Mouse (Mus musculus): ENCODE measurements around the gene Prdm16.

Prdm16 gene

DNA sequence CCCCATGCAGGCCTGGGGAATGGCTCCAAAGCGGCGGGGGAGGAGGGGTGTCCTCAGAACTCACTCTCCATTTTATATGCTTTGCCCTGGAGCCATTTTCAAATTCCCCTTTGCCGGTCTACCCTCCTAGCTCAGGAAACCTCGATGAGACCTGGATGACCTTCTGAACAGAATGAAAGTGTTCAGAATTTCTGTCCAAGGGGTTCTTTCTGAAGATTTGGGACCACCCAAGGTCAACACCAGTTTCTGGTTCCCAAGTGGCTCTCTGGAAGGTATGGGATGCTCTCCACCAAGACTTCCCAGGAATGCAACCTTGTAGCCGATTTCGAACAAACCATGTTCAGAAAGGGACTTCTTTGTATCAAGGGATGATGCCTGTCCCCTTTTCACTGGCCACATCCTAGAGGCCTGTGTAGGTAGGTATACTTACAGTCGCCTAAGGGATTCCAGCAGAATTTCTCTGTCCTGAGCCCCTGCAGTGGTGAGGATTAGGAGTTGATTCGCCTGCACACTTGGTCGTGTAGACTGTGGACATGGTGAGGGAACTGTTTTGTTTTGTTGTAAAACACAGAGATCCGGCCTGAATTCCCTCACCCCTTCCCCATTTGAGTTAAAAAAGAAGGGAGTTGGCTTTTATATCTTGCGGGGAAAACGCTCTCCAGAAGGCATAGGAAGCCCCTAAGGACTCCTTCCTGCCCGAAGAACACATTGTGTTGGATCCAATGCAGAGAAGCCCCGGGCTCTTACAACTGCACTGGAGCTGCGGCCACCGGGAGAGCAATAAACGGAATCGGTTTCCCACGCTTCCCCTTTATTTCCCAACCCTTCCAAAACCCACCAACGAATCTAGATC lies 4.0 kb upstream of the Prdm16 start:
- no peak for DNase-seq (ENCODE audit: extremely low spot score, low read depth, low spot score)

DNA sequence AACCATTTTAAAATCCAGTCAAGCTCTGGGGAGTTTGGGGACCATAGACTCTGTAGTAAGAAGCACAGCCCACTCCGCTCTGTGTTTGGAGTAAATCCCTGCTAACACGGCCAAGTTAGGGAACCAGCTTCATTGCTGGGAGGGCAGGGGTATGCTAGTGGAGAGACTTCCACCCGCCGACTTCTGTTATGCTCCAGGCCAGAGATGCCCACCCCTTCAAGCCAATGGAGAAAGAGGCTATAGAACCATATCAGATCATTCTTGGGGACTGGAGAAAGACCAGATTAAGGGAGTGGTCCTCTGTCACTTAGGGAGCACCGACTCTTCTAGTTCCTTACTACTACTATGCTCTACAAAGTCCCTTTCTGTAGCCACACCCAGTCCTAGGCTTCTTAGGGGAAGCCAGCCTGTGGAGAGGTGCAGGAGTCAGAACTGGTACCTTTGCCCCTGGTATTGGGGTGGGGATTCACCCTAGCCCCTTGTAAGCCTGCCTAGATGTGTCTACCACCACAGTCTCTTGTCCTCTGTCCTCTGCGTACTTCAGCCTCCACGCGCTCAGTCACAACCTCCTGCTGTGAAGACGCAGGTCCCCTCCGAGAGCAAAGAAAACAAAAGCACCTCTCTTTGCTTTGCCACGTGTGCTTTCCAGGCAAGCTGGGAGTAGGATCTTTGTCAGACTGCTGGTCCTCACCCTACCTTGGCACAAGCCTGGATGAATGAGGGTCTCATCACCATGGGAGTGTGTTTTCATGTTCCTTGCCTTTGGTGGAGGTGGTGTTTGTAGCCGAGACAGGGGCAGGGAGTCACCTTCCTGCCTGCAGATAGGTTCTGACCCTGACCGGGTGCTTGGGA lies 3.1 kb upstream of the Prdm16 start:
- DNase-seq (ENCODE audit: extremely low spot score, low read depth, low spot score), result no peak

DNA sequence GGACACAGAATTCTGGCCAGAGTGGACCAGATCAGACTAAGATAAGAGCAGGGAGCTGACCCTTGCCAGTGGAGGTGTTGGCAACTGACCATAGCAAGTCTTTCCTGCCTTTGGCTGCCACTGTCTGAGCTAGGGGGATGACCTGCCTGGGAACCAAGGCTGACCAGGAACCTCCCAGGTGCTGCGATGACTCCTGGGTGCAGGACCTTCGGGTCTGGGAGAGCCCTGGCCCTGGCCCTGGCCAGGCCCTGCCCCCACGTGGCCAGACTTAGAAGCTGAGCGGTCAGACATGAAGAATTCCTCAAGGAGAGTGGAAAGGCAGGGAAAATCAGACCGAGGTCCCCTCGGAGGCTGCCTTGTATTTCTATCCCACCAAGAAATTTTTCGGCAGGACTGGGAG lies 2.5 kb upstream of the Prdm16 start:
- DNase-seq (ENCODE audit: extremely low spot score, low read depth, low spot score), result no peak

DNA sequence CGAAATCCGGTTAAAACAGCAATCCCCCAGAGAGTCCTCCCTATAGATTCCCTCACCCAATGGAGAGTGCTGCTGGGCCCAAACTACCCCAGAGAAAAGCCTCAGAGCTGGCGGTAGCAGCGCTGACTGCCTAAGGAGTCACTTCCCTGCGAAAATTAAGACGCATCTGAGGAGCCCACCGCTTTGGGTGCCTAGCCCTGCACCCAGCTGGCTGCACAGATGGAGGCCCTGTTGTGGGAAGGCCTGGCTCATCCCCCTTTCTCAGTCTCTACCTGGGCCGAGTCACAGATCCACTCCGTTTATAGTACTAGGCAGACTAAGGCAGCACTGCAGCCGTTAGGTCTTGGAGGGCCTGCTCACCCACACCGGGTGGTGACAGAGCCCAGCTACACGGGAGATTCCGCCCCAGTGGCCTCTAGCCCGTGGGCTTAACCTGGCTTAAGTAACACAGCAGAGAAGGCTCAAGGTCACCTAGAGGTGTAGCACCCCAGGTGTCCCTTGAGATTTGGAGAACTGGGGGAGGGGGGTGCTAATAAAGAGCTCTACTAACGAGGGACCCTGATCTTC lies 1.7 kb upstream of the Prdm16 start:
- no peak for DNase-seq (ENCODE audit: extremely low spot score, low read depth, low spot score)

DNA sequence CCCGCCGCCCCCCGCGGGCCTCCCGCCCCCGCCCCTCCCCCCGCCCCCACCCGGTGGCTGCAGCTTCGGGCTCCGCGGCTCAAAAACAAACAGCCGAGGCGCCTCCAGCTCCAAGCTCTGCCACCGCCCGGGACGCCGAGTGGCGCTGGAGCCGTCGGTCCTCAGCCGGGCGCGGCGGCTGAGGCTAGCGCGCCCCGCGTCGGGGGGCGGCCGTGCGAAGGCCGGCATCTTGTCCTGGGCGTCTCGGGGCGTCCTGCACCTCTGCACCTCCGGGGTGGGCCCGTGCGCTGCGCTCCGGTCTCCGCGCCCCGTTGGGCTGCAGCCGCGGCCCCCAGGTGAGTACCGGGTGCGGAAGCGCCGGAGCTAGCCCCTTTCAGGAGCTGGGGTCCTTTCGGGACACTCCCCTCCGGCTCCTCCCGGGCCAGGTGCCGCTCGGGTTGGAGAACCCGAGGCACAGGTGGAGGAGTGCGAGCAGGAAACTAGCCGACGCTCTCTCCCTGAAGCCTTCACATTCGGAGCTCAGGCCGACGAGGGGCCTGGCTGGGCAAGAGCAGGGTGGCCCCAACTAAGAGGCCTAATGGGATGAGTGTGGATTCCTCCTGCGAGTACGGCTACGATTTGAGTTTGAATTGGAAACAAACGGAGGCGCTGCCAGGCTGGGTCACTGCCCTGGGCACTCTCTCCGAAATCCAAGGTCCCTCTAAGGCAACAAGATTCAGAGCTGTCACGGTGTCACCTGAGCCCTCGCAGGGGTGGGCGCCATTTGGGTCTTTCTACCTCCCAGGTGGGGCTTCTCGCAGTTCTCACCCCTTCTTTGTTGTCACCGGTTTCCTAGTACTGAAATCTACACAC lies 1.0 kb upstream of the Prdm16 start:
- DNase-seq (ENCODE audit: extremely low spot score, low read depth, low spot score), result no peak

DNA sequence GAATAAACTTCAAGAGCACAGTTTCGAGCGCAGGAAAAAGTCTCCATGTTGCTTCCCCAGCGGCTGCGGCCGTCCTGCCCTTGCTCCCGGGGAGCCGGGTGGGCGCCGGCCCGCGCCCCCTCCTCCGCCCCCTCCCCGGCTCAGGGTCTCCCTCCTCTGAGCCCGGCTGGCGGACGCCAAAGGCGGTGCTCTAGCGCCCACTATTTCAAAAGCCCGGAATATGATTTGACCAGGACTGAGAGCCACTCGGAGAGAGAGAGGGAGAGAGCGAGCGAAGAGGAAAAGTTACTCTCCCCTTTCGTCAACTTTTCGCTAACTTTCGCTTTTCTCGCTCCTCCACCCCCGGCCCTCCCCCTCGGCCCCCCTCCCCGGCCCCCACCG lies 630 bp downstream of the Prdm16 start:
- no peak for DNase-seq (ENCODE audit: extremely low spot score, low read depth, low spot score)

DNA sequence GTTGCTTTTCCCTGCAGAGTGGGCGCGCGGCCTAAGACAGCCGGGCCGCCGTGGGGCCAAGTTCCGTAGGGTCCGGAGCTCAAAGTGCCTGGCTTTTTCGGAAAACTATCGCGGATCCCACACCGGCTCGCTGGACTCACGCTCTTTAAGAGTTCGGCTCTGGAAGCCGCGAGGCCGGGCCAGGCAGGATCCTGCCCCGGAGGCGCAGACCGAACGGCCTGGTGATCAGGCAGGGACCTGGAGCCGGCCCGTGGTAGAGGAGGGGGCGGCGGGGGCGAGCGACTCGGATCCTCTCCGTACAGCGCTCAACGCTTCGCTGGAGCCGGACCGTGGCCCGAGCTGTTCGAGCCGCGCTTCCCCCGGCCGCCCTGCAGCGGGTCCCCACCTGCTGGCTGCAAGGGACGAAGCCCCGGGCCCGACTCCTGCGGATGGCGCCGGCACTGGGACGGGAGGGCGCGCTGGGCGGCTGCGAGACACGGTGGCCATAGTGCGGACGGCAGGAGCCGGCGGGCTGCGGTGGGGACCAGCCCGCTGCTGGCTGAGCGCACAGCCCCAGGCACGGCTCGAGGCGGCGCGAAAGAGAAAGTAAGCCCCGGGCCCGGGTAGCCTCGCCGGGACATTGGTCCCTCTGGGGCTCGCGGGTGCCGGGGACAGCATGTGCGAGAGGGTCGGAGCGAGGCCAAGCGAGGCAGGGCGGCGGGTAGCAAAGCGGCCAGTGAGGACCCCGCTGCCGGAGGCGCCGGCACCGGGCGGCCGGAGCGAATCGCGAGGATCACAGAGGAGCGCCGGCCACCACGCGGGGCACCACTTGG lies 1.2 kb downstream of the Prdm16 start:
- no peak for DNase-seq (ENCODE audit: extremely low spot score, low read depth, low spot score)

DNA sequence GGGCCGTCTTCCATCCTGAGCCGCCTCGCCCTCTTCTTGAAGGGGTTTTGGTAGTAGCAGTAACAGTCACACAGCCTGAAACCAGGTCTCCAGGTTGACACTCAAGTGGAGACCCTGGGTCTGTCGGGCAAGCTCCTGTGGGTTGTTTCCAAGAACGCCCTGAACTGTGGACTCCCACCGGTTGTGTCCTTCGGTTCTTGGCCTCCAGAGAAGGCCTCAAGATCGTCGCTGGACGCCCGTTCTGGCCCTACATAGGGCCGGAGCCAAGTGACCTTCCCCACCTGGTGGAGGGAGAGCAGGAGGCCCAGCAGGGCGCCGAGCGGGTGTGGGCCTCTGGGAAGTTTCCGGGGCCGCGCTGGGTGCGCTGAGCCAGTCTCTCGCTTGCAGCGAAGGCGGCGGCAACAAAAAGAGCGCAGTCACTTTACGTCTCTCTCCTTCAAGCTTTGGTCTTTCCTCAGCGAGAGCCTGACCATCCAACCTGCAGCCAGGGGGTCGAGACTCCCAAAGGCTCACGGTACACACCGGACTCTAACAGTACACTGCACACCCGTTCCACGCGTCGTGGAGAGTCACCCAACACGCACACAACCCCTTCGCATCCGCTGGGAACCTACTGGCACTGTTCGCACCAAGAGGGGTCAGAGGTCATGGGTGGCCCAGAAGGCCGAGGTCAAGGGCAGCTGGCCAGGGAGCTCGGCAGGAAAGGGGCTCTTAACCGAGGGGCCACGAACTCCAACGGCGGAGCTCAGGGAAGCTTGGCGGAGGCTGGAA lies 2.0 kb downstream of the Prdm16 start:
- DNase-seq (ENCODE audit: extremely low spot score, low read depth, low spot score), result no peak

DNA sequence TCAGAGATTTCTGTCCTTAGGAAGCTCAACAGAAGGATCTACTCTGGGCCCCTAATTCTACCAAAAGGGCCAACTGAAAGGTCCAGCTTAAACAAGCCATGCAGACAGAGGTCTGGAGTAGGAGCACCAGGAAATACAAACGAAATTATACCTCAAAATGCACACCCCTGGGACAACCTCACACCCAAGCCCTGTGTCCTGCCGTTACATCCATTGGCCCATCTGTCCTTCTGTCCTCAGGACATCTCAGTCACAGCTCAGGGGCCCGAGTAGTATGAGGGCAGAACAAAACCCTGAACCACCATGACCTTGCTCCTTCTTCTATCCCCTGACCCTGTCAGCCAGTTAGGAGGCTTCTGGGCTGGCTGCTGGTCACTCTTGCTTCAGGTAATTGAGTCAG lies 2.7 kb downstream of the Prdm16 start:
- DNase-seq (ENCODE audit: extremely low spot score, low read depth, low spot score), result no peak

DNA sequence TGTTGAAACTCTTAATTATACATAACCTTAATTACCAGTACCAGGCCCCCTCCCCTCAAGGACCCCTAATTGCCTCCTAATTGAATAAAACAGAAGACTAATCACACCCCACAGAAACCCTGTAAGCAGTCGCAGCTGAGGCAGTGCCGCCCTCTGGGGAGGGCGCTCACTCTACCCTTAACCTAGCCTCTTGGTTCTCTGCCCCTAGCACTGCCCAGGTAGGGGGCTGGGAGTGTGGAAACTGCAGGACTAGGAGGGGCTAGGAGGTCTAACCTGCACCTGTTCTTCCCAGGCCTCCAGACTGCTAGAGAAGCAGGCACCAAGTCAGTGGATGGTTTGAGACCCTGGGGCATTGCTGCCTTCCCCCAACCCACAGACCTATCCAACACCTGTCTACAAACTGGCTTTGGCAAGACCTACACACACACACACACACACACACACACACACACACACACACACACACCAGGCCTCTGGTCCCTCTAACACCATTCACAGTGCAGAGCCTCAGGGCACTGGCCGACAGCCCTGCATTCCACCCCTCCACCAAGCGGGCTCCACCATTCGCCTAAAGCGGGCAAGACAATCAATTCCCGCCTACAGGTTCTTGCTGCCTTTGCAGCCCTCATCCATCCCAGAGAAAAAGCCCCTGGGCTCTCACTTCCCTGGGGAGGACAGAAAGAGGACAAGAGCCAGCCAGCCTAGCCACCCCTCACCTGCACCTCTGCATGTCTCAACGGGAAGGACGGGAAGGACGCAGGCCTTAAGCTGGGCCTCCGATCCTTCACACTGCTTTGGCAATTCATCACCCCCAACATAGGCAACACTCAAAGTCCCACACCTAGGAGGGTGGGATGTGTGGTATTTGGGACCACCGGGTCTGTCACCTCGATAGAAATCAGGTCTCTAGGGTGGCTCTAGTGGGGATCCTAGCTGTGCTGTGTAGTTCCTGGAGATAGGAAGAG lies 3.6 kb downstream of the Prdm16 start:
- DNase-seq (ENCODE audit: extremely low spot score, low read depth, low spot score), result no peak

DNA sequence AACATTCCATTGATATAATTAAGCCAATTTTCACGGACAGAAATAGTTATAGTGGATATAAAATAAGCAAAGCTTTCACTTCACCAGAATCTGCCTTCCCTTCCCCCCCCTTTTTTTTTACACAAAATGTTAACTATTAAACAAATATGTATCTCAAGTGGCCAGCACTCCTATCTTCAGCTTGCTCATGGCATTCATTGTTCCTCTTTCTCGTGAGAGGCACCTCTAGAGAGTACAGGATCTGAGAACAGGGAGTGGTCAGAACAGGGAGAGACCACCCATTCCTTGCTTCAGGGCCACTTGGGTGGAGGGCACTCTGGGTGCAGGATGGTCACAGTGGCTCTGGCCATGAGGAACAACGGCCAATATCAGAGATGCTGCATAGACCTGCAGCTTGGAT lies 5.9 kb downstream of the Prdm16 start:
- no peak for DNase-seq (ENCODE audit: extremely low spot score, low read depth, low spot score)

DNA sequence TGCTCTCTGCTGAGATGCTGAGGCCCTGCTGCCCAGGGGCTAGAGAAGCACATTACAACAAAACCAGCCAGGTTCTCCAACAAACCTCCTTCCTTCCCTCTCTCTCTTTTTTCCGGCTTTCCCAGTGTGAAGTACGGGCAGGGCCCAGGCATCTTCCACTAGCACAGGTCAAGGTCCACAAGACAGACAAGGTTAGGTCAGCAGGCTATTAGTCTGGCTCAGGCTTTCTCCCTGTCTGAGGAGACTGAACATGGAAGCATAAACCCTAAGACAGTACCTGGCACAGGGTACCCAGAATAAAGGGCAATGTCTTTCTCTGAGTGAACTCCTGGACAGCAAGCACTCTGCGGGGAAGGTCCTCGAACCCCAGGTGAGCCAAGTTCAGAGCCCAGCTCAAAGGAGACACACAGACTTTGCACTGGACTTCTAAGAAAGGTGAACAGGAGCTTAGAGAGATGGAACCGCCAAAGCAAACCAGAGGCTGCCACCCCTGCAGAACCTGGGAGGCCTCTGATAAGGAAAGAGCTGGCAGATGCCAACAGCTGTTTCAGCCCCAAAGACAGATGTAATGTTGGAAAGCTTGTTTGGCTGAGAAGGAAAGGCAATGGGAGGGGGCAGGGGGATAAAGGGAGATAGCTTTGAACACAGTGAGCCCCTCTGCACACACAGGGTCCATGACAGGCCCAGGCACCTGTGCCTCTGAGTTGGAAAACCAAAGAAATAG lies 9.1 kb downstream of the Prdm16 start:
- no peak for DNase-seq (ENCODE audit: extremely low spot score, low read depth, low spot score)

DNA sequence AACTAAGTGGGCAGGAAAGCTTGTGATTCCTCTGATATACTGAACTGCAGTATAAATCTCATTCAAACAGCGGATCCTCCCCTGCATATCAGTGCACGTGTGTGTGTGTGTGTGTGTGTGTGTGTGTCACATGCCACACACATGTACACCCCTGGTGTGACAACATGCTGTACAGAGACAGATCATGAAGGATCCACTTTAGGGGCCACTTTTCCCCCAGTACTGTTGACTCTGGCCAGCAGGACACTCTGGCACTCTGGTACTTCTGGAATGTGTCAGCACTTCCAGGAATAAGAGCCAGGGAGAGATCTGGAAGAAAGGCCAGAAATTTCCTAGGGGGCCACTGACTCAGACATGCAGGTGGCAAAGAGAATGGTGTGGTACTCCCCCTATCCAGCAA lies 10.4 kb downstream of the Prdm16 start:
- DNase-seq (ENCODE audit: extremely low spot score, low read depth, low spot score), result no peak

DNA sequence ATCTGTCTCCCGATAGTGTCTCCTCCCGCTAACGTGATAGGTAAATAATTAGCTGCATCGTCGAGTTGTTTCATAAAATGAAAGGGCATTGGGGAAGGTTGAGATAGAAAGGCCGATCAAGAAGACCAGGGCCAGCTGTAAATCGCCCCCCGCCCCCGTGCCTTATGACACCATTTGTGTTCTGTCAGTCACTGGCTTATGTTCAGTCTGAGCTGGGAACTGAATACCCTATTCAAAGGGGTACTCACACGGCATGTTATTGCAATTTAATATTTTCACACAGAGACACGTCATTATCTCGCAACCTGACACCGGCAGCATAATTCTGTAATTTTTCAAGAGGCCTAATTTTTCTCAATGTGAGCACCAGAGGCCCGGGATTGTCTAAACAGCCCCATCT lies 11.0 kb downstream of the Prdm16 start:
- no peak for DNase-seq (ENCODE audit: extremely low spot score, low read depth, low spot score)

DNA sequence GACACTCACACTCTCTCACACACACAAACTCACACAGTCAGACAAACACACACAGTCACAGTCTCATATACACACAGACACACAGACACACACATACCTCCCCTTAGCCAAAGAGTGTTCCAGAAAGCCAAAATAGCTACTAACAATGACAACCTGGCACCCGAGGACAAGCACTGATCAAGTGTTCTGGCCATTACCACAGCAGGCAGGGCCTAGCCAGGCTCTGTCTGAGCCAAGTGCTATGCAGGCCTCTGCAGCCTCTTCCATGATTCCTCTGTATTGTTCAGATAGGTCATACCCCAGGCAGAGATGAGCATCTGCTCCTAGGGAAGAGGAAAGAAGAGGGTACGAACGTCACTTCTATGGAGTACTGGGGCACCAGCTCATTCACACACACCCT lies 13.4 kb downstream of the Prdm16 start:
- DNase-seq (ENCODE audit: extremely low spot score, low read depth, low spot score), result no peak

DNA sequence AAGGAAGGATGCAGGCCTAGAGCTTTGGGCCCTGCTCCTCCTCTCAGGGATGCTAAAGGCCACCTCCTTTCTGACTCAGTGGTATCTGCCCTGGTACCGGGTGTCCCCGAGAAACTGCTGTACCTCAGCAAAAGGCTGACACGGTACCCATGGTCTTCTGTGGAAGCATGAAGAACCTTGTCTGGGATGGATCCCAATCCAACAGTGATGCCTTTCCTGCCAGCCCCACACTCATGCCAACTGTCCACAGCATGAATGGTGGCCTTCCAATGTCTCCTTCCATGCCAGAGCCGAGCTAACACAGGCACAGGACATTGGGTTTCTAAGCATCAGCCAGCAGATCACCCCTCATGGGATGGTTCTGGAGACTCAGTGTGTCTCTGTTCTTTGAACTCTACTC lies 14.2 kb downstream of the Prdm16 start:
- no peak for DNase-seq (ENCODE audit: extremely low spot score, low read depth, low spot score)

DNA sequence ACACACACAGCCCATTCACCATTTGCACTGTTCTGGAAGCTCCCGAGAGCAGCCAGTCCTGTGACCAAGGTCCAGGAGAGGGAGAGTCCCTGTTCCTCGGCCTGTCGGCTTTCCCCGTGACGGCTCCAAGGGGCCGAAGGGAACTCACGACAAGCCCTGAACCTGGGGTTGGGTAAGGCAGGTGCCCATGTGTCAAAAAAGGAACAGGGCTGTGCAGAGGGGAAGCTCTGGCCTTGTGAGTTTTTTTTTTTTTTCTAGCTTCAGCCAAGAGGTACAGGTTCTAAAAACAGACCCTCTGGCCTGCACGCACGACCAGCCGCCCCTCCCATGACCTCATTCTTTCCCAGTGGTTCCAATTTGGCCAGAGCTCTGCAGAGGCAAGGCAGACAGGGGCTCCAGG lies 25.5 kb downstream of the Prdm16 start:
- no peak for DNase-seq (ENCODE audit: extremely low spot score, low read depth, low spot score)

DNA sequence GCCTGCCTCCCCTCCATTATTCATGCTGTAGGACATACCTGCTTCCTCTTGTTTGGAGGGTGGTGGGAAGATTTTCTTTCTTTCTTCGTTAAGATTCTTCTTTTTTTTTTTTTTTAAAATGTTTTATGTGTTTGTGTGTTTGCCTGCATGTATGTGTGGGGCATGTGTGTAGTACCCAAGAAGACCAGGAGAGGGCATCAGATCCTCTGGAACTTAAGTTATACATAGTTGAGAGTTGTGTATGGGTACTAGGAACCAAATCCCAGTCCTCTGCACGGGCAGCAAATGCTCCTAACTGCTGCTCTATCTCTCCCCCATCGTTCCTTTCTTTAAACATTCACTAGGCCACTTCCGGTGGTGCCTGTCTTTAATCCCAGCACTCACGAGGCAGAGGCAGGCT lies 28.9 kb downstream of the Prdm16 start:
- DNase-seq (ENCODE audit: extremely low spot score, low read depth, low spot score), result no peak
